Mouse (Mus musculus) kidney, adult 11 months (tissue): ENCODE results near the gene Gm49388.
A peak's percentile ranks its signal among the peaks of the same experiment; 100 is the strongest.

Experiments used
- DNase-seq: peaks from one replicate; pipeline ENCODE4 v3.0.0; 2022

Gene Gm49388

GRCm38 (mm10) chr7:127785308-127785707 is at the start of gene Gm49388:
Gene Gm49388 (plus strand): TSS chr7:127785608.
- DNase-seq: no peak

- DNase-seq: peak; percentile 71
Measured at GRCm38 (mm10) chr7:127744366-127745045, 40.9 kb upstream of the Gm49388 start, which contains the start of gene Fbxl19. Gene Fbxl19 (plus strand): TSS chr7:127744543.

- peak; percentile 97 for DNase-seq
Measured at GRCm38 (mm10) chr7:127745251-127745651, 40.2 kb upstream of the Gm49388 start.

- DNase-seq: peak; percentile 100
Measured at GRCm38 (mm10) chr7:127745652-127746493, 39.5 kb upstream of the Gm49388 start.

GRCm38 (mm10) chr7:127746494-127747491 is 38.6 kb upstream of the Gm49388 start:
- peak; percentile 35 for DNase-seq

GRCm38 (mm10) chr7:127747559-127748234 is 37.7 kb upstream of the Gm49388 start:
- DNase-seq: no peak

- DNase-seq: no peak
Measured at GRCm38 (mm10) chr7:127748235-127748560, 37.2 kb upstream of the Gm49388 start.

- peak; percentile 52 for DNase-seq
Measured at GRCm38 (mm10) chr7:127750131-127751127, 35.0 kb upstream of the Gm49388 start.

GRCm38 (mm10) chr7:127751619-127752018 is 33.8 kb upstream of the Gm49388 start:
- DNase-seq: no peak

GRCm38 (mm10) chr7:127752069-127752468 is 33.3 kb upstream of the Gm49388 start:
- DNase-seq: no peak

GRCm38 (mm10) chr7:127753158-127753557 is 32.2 kb upstream of the Gm49388 start:
- no peak for DNase-seq

GRCm38 (mm10) chr7:127753741-127754140 is 31.7 kb upstream of the Gm49388 start:
- DNase-seq: no peak

- no peak for DNase-seq
Measured at GRCm38 (mm10) chr7:127759716-127760115, 25.7 kb upstream of the Gm49388 start.

GRCm38 (mm10) chr7:127760478-127760877 is 24.9 kb upstream of the Gm49388 start:
- no peak for DNase-seq

GRCm38 (mm10) chr7:127761026-127761425 is 24.4 kb upstream of the Gm49388 start:
- peak; percentile 54 for DNase-seq

- no peak for DNase-seq
Measured at GRCm38 (mm10) chr7:127763642-127764041, 21.8 kb upstream of the Gm49388 start.

- DNase-seq: peak; percentile 51
Measured at GRCm38 (mm10) chr7:127765756-127766155, 19.7 kb upstream of the Gm49388 start.

GRCm38 (mm10) chr7:127766851-127767609 is 18.4 kb upstream of the Gm49388 start:
- DNase-seq: no peak

- DNase-seq: peak; percentile 26
Measured at GRCm38 (mm10) chr7:127767671-127768345, 17.6 kb upstream of the Gm49388 start.
